Mouse (Mus musculus) heart, postnatal 25 days (tissue): ENCODE data around the gene Col16a1. TPM values are rescaled to one million over a fixed set of nuclear protein-coding genes. Genes with fewer than 3 reads are reported as not detected.

Source experiments
- DNase-seq: peaks from one replicate; pipeline ENCODE4 v3.0.0; 2022; ENCODE audit warnings: low spot score
- intact Hi-C: fragments of 180-260 bp; cut with DNase I; formaldehyde crosslinking; loops from one replicate; pipeline ENCODE4 v1.15.1; 2025
- total RNA-seq, 2 experiments: library from RNA; stranded (reverse); gene quantifications; 2 replicates each; pipeline ENCODE4 v1.2.3; 2021

Gene Col16a1
- total RNA-seq, 2 experiments from 2014 or later: 9.1 to 9.3 TPM

DNA sequence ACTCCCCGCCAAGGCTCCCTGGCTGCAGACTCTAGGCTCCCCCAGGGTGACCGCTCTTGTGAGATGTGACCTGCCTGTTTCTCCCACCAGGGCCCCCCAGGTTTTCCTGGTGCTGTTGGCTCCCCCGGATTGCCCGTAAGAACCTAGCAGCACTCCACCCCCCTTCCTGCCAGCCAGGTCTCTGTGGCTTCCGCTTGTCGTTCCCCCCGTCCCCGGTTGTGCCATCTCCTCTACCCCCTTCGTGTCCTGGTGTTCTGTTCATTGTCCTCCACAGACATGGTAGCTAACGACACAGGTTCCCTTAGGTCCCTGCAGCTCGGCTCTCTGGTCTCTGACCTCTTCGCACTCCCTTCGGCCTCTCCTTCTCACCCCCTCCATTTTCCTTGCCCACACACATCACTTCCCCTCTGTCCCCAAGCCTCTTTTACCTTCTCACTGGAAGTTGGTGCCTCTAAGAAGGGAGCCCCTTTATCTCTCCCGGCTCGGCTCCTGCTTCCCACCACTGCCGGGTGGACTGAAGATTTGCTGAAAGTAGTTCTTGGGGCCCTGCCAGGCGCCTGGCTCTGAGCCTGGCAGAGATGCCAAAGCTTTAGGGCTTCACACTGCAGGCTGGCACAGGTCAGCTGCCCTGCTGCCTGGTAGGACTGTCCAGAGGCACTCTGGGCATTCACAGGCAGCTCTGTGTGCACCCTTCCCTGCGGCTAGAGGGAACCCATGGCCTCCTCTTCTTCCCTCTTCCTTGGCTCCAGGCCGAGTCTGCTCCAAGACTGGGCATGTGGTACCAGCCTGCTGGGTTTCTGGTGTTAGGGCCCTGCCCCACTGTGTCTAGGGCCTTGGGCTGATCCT, 33.9 kb downstream of the Col16a1 start:
- DNase-seq: peak; percentile 13
- intact Hi-C loops: no loop called here

- intact Hi-C loops: no loop called here
- no peak for DNase-seq
Measured at GRCm38 (mm10) chr4:130082211-130082610, 34.6 kb downstream of the Col16a1 start.

DNA sequence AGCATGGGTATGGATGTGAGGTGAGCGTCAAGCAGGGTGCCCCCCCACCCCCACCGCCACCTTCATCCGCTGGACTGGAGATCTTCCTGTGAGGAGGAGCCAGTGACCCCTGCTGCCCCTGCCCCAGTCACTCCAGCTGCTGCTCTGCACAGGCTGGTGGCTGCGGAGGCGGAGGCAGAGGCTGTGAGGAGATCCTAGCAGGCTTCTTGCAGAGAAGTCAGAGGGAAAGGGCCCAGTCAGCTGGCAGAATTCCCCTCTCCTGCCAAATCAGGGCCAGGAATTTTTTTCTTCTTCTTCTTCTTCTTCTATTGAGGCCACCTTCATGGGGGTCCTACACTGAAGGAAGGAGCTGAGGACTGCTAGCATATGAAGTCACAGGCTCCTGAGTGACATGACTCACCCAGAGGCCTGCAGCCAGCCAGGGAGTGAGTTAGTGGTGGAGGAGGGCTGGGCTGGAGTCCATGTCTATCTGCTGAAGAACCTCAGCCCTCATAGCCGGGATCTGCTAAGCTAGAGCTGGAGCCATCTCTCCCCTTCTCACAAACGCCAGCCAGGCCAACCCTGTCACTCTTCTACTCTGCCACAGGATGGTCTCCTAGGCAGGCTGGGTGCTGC, 36.8 kb downstream of the Col16a1 start:
- intact Hi-C loops: no loop called here
- peak; percentile 51 for DNase-seq

GRCm38 (mm10) chr4:130085246-130085820, 37.7 kb downstream of the Col16a1 start:
- DNase-seq: no peak
- intact Hi-C loops: loop anchor here (5.0 kb wide), 2 partner anchors 298 to 383 kb away; no protein-coding TSS in a partner anchor

DNA sequence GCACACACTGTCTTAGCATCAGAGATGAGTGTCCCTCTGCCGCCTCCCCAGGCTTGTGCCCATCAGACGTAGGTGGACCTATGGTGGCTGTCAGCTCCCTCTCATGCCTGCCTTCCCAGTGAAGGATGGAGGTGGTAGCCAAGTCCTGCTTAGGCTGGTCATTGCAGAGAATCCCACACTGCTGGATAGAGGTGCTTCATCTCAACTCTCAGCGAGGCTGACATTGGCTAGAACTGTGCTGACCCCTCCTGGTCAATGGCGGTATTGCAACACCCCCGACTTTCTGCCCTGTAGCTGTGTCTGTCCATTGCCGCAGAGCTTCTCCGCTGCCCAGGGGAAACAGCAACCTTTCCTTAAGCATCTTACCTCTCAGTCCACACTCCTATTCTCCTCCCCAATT, 39.7 kb downstream of the Col16a1 start:
- intact Hi-C loops: loop anchor here (1.0 to 5.0 kb wide), 4 partner anchors 51 to 385 kb away; no protein-coding TSS in a partner anchor
- DNase-seq: peak; percentile 72

DNA sequence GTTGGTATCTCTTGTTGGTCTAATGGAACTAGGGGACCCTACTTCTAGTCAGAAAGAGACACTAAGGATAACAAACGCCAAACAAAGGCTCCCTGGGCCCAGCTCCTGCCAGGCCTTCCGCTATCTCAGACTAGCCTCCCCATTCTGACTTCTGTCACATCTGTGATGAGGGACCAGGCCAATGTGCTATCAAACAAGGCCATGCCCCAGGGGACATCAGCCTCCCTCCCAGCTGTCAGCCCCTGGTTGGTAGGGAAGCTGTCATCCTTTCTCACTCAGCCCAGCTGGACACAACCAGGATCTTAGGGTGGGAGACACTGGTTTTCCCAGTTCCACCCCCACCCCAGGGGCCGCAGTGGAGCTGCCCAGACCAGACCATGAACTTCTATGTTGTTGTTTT, 47.5 kb downstream of the Col16a1 start:
- no peak for DNase-seq
- intact Hi-C loops: no loop called here

- DNase-seq: no peak
- intact Hi-C loops: no loop called here
Measured at GRCm38 (mm10) chr4:130101183-130101582, 53.5 kb downstream of the Col16a1 start.

DNA sequence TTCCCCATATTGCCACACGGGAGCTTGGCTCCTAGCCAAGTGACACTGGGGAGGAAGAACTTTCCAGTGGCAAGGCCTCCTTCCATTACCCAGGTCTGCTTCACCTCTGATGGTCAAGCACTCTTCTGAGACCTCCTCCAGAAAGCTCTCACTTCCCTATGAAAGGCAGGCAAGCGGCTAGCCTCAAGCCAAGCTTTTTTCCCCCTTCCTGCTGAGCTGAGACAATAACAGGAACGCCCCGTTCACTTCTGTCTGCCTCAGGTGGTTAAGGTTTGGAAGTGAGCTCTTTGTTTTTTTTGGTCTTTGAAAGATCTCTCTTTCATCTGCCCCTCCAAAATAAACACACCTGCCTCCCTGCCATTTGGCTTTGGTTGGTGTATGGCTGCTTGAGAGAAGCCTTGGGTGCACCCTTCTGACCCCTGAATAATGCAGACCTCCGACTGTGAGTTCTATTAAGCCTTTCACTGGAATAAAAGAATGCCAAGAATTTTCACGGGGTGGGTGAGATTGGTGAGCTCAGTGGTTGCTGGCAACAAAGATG, 54.5 kb downstream of the Col16a1 start, which contains the start of gene Pef1:
Pef1 (plus strand) TSS at position 448 of the 541 bp plus-strand sequence.
- DNase-seq: no peak
- intact Hi-C loops: no loop called here

- intact Hi-C loops: no loop called here
- no peak for DNase-seq
Measured at GRCm38 (mm10) chr4:130103632-130104031, 56.0 kb downstream of the Col16a1 start.

DNA sequence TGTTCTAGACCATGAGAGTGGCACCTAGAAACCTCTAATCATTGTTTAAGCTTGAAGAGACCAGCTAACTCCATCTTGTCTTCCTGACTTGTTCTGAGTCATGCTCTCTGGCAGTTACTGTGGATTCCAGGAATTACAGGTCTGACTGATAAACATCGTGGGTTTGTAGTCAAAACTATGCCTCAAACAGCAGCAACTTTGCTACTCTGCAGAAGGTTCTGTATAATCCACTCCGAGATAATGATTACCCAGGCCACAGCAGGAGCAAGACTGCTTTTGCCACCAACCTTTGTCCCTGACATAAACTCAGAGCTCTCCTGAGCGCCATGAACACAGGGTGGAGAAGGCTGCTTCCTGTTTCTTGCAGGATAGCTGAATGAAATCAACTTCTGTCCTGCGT, 56.9 kb downstream of the Col16a1 start:
- intact Hi-C loops: no loop called here
- no peak for DNase-seq

DNA sequence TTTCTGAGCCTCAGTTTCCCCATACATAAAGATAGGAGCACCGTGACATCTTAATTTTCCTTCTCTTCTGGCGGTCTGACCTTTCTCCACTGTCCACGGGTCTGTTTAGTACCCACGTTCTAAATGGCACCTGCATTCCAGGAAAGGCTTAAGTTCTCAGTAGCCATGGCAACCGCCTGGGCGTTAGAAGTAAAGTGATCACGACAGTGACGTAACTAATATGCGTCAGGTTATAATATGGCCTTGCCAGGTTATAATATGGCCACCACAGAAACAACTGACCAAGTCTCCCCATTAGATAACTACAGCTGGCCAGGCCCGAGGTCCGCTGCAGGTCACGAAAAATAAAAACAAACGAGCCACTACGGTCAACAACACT, 59.4 kb downstream of the Col16a1 start:
- intact Hi-C loops: no loop called here
- no peak for DNase-seq

GRCm38 (mm10) chr4:130107444-130108131, 59.9 kb downstream of the Col16a1 start:
- intact Hi-C loops: no loop called here
- peak; percentile 97 for DNase-seq

- intact Hi-C loops: no loop called here
- DNase-seq: no peak
Measured at GRCm38 (mm10) chr4:130108929-130109328, 61.3 kb downstream of the Col16a1 start.

GRCm38 (mm10) chr4:130109666-130110065, 62.0 kb downstream of the Col16a1 start:
- DNase-seq: no peak
- intact Hi-C loops: no loop called here

DNA sequence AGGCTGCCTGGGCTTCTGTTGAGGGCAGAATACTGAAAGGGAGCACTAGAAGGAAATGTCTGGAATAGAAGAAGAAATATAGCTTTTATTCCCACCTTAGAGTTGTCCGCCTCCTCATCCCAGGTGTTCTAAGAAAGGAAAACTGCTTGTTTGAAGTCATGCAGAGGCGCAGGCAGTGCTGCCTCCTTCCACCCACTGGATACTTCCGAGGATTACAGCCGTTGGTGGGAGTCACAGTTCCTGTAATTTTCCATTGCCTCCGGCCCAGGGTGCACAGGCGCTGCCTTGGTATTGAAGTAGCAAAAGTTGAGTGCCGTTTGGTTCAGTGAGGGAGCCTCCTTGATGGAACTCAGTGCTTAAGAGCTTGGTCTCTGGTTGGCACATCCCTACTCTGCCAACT, 62.5 kb downstream of the Col16a1 start:
- DNase-seq: no peak
- intact Hi-C loops: no loop called here

GRCm38 (mm10) chr4:130112299-130112698, 64.7 kb downstream of the Col16a1 start:
- intact Hi-C loops: no loop called here
- DNase-seq: peak; percentile 49

DNA sequence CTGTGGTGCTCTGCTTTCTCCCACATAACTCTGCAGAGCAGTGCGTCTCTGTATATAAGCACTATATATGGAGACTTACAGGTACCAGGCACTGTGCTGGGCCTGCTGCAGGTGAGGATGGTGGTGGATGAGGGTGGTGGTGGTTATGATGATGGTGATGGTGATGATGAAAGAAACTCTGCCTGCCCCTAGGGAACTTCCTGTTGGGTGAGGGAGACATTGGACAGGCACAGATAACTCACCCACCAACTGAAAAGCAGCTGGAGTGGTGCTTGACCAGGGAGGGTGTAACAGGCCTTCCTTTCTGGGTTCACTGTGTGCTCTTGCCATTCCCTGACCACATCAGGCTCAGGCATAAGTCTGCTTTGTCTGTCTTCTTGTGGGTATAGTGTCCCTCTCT, 65.1 kb downstream of the Col16a1 start:
- intact Hi-C loops: no loop called here
- DNase-seq: no peak

GRCm38 (mm10) chr4:130120752-130121151, 73.1 kb downstream of the Col16a1 start:
- no peak for DNase-seq
- intact Hi-C loops: no loop called here

GRCm38 (mm10) chr4:130121560-130121959, 73.9 kb downstream of the Col16a1 start:
- DNase-seq: no peak
- intact Hi-C loops: no loop called here

DNA sequence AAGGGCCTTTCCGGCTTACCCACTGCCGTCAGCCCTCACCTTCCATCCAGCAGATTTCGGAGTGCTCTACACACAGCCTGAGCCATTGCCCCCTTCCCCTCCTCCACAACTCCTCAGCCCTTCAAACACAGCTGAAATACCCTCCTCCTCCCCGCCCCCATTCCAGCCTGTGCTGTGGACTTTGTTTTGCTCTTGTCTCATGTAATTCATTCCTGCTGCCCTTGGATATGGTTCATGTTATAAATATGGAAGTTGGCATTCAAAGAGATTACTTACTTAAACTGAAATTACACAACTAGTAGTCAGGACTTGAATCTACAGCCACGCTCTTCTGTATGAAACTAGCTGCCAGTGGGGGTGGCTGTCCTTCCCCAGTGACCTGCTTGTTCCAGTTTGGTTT, 75.4 kb downstream of the Col16a1 start:
- intact Hi-C loops: no loop called here
- DNase-seq: no peak
